Mouse (Mus musculus) embryonic facial prominence, embryonic 10.5 days (tissue): ENCODE measurements around the gene Hspb8. TPM values are rescaled to one million over a fixed set of nuclear protein-coding genes. Genes with fewer than 3 reads are reported as not detected.

Experiments
- DNase-seq: peaks from one replicate; pipeline ENCODE4 v3.0.0-alpha.2; 2017; ENCODE audit warnings: low spot score
- H3K27ac ChIP-seq: fragments of 300-500 bp; sonication (generic); replicated peaks from 2 replicates; pipeline ENCODE4 v1.5.1; 2016; ENCODE audit warnings: mild to moderate bottlenecking
- H3K27me3 ChIP-seq: fragments of 300-500 bp; sonication (generic); replicated peaks from 2 replicates; pipeline ENCODE4 v1.6.1; 2016; ENCODE audit warnings: low read depth, mild to moderate bottlenecking; ENCODE audit not compliant: poor library complexity, severe bottlenecking
- H3K36me3 ChIP-seq: fragments of 300-500 bp; sonication (generic); replicated peaks from 2 replicates; pipeline ENCODE4 v1.6.1; 2016; ENCODE audit warnings: mild to moderate bottlenecking, moderate library complexity
- H3K4me1 ChIP-seq: fragments of 300-500 bp; sonication (generic); 2 replicates; pipeline ENCODE4 v1.6.1; 2016
- H3K4me3 ChIP-seq: fragments of 300-500 bp; sonication (generic); 2 replicates; pipeline ENCODE4 v1.5.1; 2016; ENCODE audit warnings: mild to moderate bottlenecking, moderate library complexity
- H3K9me3 ChIP-seq: fragments of 300-500 bp; sonication (generic); 2 replicates; pipeline ENCODE4 v1.6.1; 2016; ENCODE audit warnings: mild to moderate bottlenecking
- WGBS: fragments of 180-500 bp; shearing (Covaris S2); methylation state at CpG from one replicate; pipeline ENCODE4 v1.1.7; 2016; 5-methylcytosine and 5-hydroxymethylcytosine counted together
- polyA plus RNA-seq: library from polyadenylated mRNA; unstranded; fragments of >200 nt; fragmentation: Nextera tagmentation; extraction: Ambion mirVana; gene quantifications from 2 replicates; pipeline ENCODE4 v1.2.1, GENCODE M21; 2016

The Hspb8 gene
- polyA plus RNA-seq, 1 experiment from 2014 or later: 6.8 TPM

DNA sequence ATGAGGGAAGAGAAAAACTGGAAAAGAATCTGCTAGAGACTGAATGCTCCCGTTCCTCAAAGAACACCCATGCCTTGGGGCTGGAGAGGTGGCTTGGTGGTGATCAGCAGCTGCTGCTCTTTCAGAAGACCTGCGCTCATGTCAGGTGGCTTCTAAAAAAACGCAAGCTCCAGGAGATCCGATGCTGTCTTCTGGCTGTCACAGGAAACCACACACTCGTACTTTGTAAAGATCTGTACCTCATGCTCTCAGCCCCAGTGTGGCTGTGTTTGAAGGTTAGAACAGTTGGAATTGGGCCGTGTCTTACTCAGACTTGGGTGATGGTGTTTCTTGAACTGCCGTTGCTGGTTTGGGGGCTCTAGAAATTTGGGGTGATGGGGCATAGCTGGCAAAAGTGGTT lies 42.3 kb downstream of the Hspb8 start:
- Histone ChIP-seq H3K4me1 (peaks cover 8% of the 10 kb centered on the region; the same call in 1 of the 2 replicates), H3K27ac (no peak overlapping the region), H3K9me3 (no peaks in the 10 kb centered on the region), H3K27me3 (no peaks in the 10 kb centered on the region), H3K36me3 (no peaks in the 10 kb centered on the region), H3K4me3 (no peak overlapping the region)
- no peak for DNase-seq
- 88% methylated on average over 7 of the region's 7 CpGs for WGBS

DNA sequence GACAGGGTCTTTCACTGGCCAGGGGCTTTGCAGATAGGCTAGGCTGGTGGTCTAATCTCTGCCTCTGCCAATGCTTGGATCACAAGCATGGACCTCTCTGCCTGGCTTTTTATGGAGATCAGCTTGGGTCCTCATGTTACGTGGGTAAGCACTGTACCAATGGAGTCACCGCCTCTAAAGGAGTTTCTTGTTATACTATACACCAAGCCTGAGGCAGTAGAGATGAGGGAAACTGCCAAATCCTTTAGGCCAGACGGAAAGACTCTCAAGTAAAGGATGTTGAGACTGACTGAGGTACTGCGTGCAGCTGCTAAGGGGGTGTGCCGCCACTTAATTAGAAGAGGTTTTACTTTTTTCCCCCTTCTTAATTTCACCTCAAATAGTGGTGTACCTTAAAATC lies 43.8 kb downstream of the Hspb8 start:
- H3K36me3 ChIP-seq: no peaks in the 10 kb centered on the region
- 66% methylated on average over 5 of the region's 5 CpGs for WGBS
- no peak for DNase-seq
- no peak overlapping the region for H3K27ac ChIP-seq
- no peaks in the 10 kb centered on the region for H3K27me3 ChIP-seq
- H3K4me3 ChIP-seq: no peak overlapping the region
- H3K4me1 ChIP-seq: peaks cover 9% of the 10 kb centered on the region; the same call in 1 of the 2 replicates
- H3K9me3 ChIP-seq: no peaks in the 10 kb centered on the region

DNA sequence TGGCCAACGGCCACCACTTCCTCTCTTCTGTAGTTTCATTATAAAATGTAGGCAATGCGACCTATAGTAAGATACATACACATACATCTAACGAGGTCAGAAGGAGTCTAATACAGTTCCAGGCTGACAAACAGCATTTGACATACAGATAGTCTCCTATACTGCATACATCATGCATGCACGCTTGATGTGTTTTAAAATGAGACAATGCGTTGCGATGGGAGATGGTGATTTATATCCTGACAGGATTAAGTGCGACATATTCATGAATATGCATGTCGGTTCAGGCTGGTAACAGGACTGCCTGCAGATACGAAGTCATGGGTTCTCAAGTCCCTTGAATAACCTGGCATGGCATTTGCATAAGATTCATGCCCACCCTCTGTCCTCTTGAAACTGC lies 54.7 kb downstream of the Hspb8 start:
- Histone ChIP-seq H3K27ac (no peak overlapping the region), H3K4me3 (no peak overlapping the region), H3K27me3 (no peaks in the 10 kb centered on the region), H3K4me1 (no peaks in the 10 kb centered on the region), H3K9me3 (no peaks in the 10 kb centered on the region), H3K36me3 (no peaks in the 10 kb centered on the region)
- no peak for DNase-seq
- WGBS: 89% methylated on average over 9 of the region's 9 CpGs

- no peaks in the 10 kb centered on the region for H3K4me1 ChIP-seq
- no peak overlapping the region for H3K27ac ChIP-seq
- H3K9me3 ChIP-seq: no peaks in the 10 kb centered on the region
- no peak overlapping the region for H3K4me3 ChIP-seq
- H3K27me3 ChIP-seq: no peaks in the 10 kb centered on the region
- DNase-seq: no peak
- H3K36me3 ChIP-seq: no peaks in the 10 kb centered on the region
- 88% methylated on average over 20 of the region's 20 CpGs for WGBS
Measured at GRCm38 (mm10) chr5:116366889-116367682, 55.6 kb downstream of the Hspb8 start.

DNA sequence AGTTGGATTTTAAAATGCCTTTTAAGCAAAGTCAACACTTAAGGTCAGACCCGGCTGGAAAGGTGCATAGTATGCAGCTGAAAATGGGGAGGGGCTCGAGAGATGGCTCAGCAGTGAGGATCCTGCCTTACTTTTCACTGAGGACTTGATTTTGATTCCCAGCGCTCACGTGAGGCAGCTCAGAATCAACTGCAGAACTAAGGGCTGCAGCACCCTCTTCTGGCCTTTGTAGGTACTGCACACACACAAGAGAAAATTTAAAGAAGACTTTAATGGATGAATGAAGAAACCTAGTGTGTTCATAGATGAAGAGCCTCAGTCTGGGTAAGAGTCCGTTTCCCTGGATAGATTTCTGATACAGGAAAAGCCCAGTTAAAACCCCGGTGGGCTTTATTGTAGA lies 61.3 kb downstream of the Hspb8 start:
- no peaks in the 10 kb centered on the region for H3K36me3 ChIP-seq
- no peak overlapping the region for H3K4me3 ChIP-seq
- H3K27me3 ChIP-seq: no peaks in the 10 kb centered on the region
- H3K9me3 ChIP-seq: peaks cover 6% of the 10 kb centered on the region; the same call in 1 of the 2 replicates
- peaks cover 6% of the 10 kb centered on the region; the same call in 1 of the 2 replicates for H3K4me1 ChIP-seq
- H3K27ac ChIP-seq: no peak overlapping the region
- 76% methylated on average over 6 of the region's 6 CpGs for WGBS
- DNase-seq: no peak

DNA sequence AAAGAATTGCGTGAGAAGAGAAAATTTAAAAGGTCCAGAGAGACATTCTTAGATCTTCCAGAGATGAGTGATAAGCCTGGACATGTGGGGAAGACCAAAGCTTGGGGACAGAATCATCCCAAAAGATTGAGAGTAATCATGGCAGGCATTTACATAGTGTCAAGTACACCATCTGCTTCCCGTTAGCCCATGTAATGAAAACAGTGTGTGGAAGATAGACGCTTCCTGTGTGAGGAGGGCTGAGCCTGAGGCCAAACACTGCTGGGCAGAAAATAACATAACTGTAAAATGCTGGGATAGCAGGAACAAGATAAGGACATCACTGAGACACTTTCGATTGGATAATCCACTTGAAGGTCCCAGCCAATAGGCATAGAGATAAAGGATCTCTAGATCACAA lies 61.9 kb downstream of the Hspb8 start:
- H3K27ac ChIP-seq: no peak overlapping the region
- H3K4me3 ChIP-seq: no peak overlapping the region
- H3K9me3 ChIP-seq: peaks cover 6% of the 10 kb centered on the region; the same call in 1 of the 2 replicates
- no peaks in the 10 kb centered on the region for H3K27me3 ChIP-seq
- DNase-seq: peak; percentile 61
- WGBS: 46% methylated on average over 4 of the region's 4 CpGs
- peaks cover 6% of the 10 kb centered on the region; the same call in 1 of the 2 replicates for H3K4me1 ChIP-seq
- H3K36me3 ChIP-seq: no peaks in the 10 kb centered on the region

Other genes with a start within 250 kb of the Hspb8 start
- gene Ccdc60, start 133.9 kb downstream of the Hspb8 start, polyA plus RNA-seq: 0.59 and 0.60 TPM in 2 replicates
- 4.3 and 5.6 TPM in 2 replicates for gene Srrm4, start 169.0 kb upstream of the Hspb8 start, polyA plus RNA-seq